Mouse (Mus musculus): ENCODE results near the gene Gm9958.

Gm9958 gene

DNA sequence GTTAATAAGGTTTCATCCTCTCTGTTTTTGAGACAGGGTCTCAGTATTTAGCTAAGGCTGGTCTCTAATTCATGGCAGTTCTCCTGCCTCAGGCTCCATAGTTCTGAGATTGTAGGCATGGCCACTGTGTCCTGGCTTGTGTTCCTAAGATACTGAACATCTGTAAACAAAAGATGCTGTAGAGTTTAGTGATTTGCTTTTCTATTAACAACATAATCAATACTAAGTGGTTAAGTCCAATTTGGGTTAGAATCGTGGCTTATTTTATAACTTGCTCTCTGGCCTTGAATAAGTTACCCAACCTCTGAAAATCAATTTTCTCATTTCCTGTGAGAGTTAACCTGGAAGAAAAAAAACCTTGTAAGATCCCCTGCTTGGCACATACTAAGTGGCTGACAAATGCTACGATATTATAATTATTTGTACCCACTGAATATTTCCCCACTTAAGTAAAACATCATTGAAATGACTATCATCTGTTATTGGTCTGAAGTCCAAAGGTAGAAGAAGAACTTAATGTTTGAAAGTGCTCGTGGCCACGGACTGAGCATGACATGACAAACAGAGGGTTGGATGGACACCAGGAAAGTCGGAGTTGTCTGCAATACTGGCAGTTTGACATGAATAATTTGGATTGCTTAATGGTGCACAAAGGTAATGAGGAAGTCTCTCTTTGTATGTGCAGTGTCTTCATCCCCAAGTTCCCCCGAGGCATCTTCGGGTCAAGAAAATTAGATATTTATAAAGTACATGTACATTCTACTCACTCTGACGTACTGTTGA lies 47.3 kb downstream of the Gm9958 start:
- no peak for DNase-seq

GRCm38 (mm10) chr5:90414925-90415295 lies 47.9 kb downstream of the Gm9958 start:
- no peak for DNase-seq
